Mouse (Mus musculus) CH12.LX (cell line): ENCODE measurements around the gene Macrod2. TPM values are rescaled to one million over a fixed set of nuclear protein-coding genes. Genes with fewer than 3 reads are reported as not detected.

Source experiments
- DNase-seq: peaks from one replicate; pipeline ENCODE4 v3.0.0-alpha.2; 2013; ENCODE audit errors: extremely low read depth
- H3K27ac ChIP-seq: 2 replicates; pipeline ENCODE4 v1.5.1; 2012; ENCODE audit warnings: low read depth, mild to moderate bottlenecking, control low read depth, moderate library complexity; ENCODE audit not compliant: insufficient read depth
- H3K27me3 ChIP-seq: replicated peaks from 2 replicates; pipeline ENCODE3; 2012; ENCODE audit warnings: inconsistent platforms
- H3K36me3 ChIP-seq, 2 experiments: replicated peaks in 1 of 2; 2 replicates each; pipeline versions ENCODE3 to v1.6.1; 2012; ENCODE audit warnings: inconsistent platforms in 1 of 2, low read length in 1 of 2, mild to moderate bottlenecking in 1 of 2, mixed read lengths in 1 of 2, moderate library complexity in 1 of 2; ENCODE audit not compliant: control insufficient read depth in 1 of 2, insufficient read depth in 1 of 2
- H3K4me1 ChIP-seq, 2 experiments: 2 replicates each; pipeline ENCODE4 v1.6.1; 2012; ENCODE audit warnings: inconsistent platforms in 1 of 2, moderate library complexity in 1 of 2; ENCODE audit not compliant: insufficient read depth in 2 of 2, control insufficient read depth in 1 of 2
- H3K4me2 ChIP-seq: 2 replicates; pipeline ENCODE4 v1.6.1; 2012; ENCODE audit warnings: low read depth, mild to moderate bottlenecking, control low read depth; ENCODE audit not compliant: poor library complexity, insufficient read depth, severe bottlenecking
- H3K4me3 ChIP-seq, 3 experiments: fragments of 150-350 bp in 1 of 3; sonication (generic) in 1 of 3; replicated peaks in 1 of 3; 2 replicates each; pipeline versions ENCODE3 to v1.5.1; 2011 to 2012; ENCODE audit warnings: low read depth in 2 of 3, low read length in 2 of 3, mild to moderate bottlenecking in 2 of 3, moderate library complexity in 2 of 3, control low read depth in 1 of 3, improper control_type of control experiment in 1 of 3, inconsistent platforms in 1 of 3, mixed read lengths in 1 of 3; ENCODE audit not compliant: poor library complexity in 1 of 3
- H3K79me2 ChIP-seq: replicated peaks from 2 replicates; pipeline ENCODE4 v1.6.1; 2012; ENCODE audit warnings: mild to moderate bottlenecking, moderate library complexity; ENCODE audit not compliant: control insufficient read depth, poor library complexity, insufficient read depth, severe bottlenecking; ENCODE audit errors: extremely low read depth
- H3K9ac ChIP-seq: 2 replicates; pipeline ENCODE4 v1.6.1; 2012; ENCODE audit warnings: low read depth, mild to moderate bottlenecking, control low read depth, moderate library complexity; ENCODE audit not compliant: insufficient read depth
- H3K9me3 ChIP-seq: replicated peaks from 2 replicates; pipeline ENCODE3; 2012; ENCODE audit warnings: low read length, inconsistent platforms, mixed read lengths
- BHLHE40 ChIP-seq: IDR thresholded peaks from 2 replicates; pipeline ENCODE4 v1.6.1; 2011; ENCODE audit warnings: mild to moderate bottlenecking, low read depth, low read length, improper control_type of control experiment
- CHD1 ChIP-seq: IDR thresholded peaks from 2 replicates; pipeline ENCODE4 v1.6.1; 2012; ENCODE audit warnings: low read depth, low read length, improper control_type of control experiment, inconsistent platforms
- CTCF ChIP-seq, 2 experiments: IDR thresholded peaks in 1 of 2; conservative IDR thresholded peaks in 1 of 2; 2 replicates each; pipeline ENCODE4 v1.5.1; 2011 to 2012; ENCODE audit warnings: low read depth in 2 of 2, low read length in 2 of 2, improper control_type of control experiment in 1 of 2, inconsistent platforms in 1 of 2, mild to moderate bottlenecking in 1 of 2, moderate library complexity in 1 of 2
- E2F4 ChIP-seq: IDR thresholded peaks from 2 replicates; pipeline ENCODE4 v1.6.1; 2011; ENCODE audit warnings: low read depth, low read length, improper control_type of control experiment; ENCODE audit not compliant: insufficient replicate concordance
- ELF1 ChIP-seq: IDR thresholded peaks from 2 replicates; pipeline ENCODE4 v1.6.1; 2014; ENCODE audit warnings: low read depth, mild to moderate bottlenecking, inconsistent platforms, low read length, improper control_type of control experiment
- KAT2A ChIP-seq: IDR thresholded peaks from 2 replicates; pipeline ENCODE4 v1.6.1; 2012; ENCODE audit warnings: low read length, improper control_type of control experiment, inconsistent platforms; ENCODE audit not compliant: insufficient replicate concordance
- MAX ChIP-seq: IDR thresholded peaks from 2 replicates; pipeline ENCODE4 v1.6.1; 2011; ENCODE audit warnings: low read length, improper control_type of control experiment
- MXI1 ChIP-seq: IDR thresholded peaks from 2 replicates; pipeline ENCODE4 v1.6.1; 2011; ENCODE audit warnings: mild to moderate bottlenecking, low read depth, low read length, improper control_type of control experiment
- NELFE ChIP-seq: IDR thresholded peaks from 2 replicates; pipeline ENCODE4 v1.6.1; 2011; ENCODE audit warnings: low read depth, low read length, improper control_type of control experiment
- NRF1 ChIP-seq: IDR thresholded peaks from 2 replicates; pipeline ENCODE4 v1.6.1; 2014; ENCODE audit warnings: low read depth, mild to moderate bottlenecking, inconsistent platforms, low read length, improper control_type of control experiment, moderate library complexity
- POLR2A ChIP-seq: IDR thresholded peaks from 2 replicates; pipeline ENCODE4 v1.6.1; 2011; ENCODE audit warnings: low read depth, mild to moderate bottlenecking, improper control_type of control experiment, low read length
- POLR2AphosphoS2 ChIP-seq: IDR thresholded peaks from 2 replicates; pipeline ENCODE4 v1.6.1; 2011; ENCODE audit warnings: low read depth, low read length, improper control_type of control experiment
- RAD21 ChIP-seq: IDR thresholded peaks from 2 replicates; pipeline ENCODE4 v1.6.1; 2011; ENCODE audit warnings: low read depth, mild to moderate bottlenecking, low read length, improper control_type of control experiment, moderate library complexity
- RCOR1 ChIP-seq: conservative IDR thresholded peaks from 2 replicates; pipeline ENCODE4 v1.6.1; 2012; ENCODE audit warnings: low read depth, mild to moderate bottlenecking, inconsistent platforms, low read length, improper control_type of control experiment
- SIN3A ChIP-seq: IDR thresholded peaks from 2 replicates; pipeline ENCODE4 v1.6.1; 2012; ENCODE audit warnings: low read length, improper control_type of control experiment, inconsistent platforms
- UBTF ChIP-seq: IDR thresholded peaks from 2 replicates; pipeline ENCODE4 v1.6.1; 2012; ENCODE audit warnings: low read depth, mild to moderate bottlenecking, inconsistent platforms, low read length, improper control_type of control experiment, moderate library complexity
- USF1 ChIP-seq: IDR thresholded peaks from 2 replicates; pipeline ENCODE4 v1.6.1; 2014; ENCODE audit warnings: low read depth, mild to moderate bottlenecking, inconsistent platforms, low read length, improper control_type of control experiment
- USF2 ChIP-seq: conservative IDR thresholded peaks from 2 replicates; pipeline ENCODE4 v1.6.1; 2011; ENCODE audit warnings: low read depth, low read length, improper control_type of control experiment
- ZKSCAN1 ChIP-seq: IDR thresholded peaks from 2 replicates; pipeline ENCODE4 v1.6.1; 2012; ENCODE audit warnings: low read depth, inconsistent platforms, low read length, improper control_type of control experiment, borderline replicate concordance
- ZMIZ1 ChIP-seq: IDR thresholded peaks from 2 replicates; pipeline ENCODE4 v1.6.1; 2012; ENCODE audit warnings: low read depth, mild to moderate bottlenecking, inconsistent platforms, low read length, improper control_type of control experiment
- ZNF384 ChIP-seq: IDR thresholded peaks from 2 replicates; pipeline ENCODE4 v1.6.1; 2012; ENCODE audit warnings: low read depth, low read length, improper control_type of control experiment, inconsistent platforms
- dilution Hi-C: fragments of 300-500 bp; cut with MboI; formaldehyde crosslinking; loops from 2 replicates; pipeline ENCODE4 v1.14.3; 2020; ENCODE audit warnings: low sequenced_read_pairs; ENCODE audit not compliant: extremely low pct_unique_long_range_greater_than_20kb, extremely low pct_ligation_motif_present
- in situ Hi-C: fragments of 300-500 bp; cut with MboI; formaldehyde crosslinking; loops from 3 replicates; pipeline ENCODE4 v1.14.3; 2019; ENCODE audit warnings: low sequenced_read_pairs, low pct_ligation_motif_present, low pct_unique_long_range_greater_than_20kb, mixed read lengths
- polyA plus RNA-seq: library from polyadenylated mRNA; unstranded; fragments of >175 nt; gene quantifications from 2 replicates; pipeline ENCODE4 v1.2.1, GENCODE M21; 2012; ENCODE audit warnings: low read depth; ENCODE audit not compliant: insufficient read length
- total RNA-seq, 2 experiments: library from RNA; depleted of rRNA; stranded (reverse); fragments of 300-350 nt in 1 of 2; fragments of >200 nt in 1 of 2; gene quantifications; 2 replicates each; pipeline ENCODE4 v1.2.3; 2012 to 2014

Macrod2 gene
- total and polyA plus RNA-seq, 3 experiments: not detected

DNA sequence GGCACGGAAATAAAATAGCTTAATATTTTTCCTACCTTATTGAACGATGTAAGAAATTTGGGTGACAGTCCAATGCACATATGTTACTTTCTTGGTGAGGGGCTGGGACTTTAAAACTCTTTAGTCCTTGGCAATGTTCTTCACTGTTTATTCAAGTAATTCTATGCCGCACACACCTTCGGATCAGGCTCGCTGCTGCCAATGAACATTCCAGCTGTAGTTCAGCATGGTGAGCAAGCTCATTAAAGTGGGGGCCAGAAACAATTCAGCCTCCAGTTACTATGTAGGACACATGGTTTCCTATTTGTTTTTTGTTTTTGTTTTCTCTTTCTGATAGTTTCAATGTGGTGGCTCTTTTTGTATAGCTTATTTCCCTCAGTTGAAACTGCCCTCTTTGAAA lies 267.6 kb downstream of the Macrod2 start:
- no peaks in the 10 kb centered on the region for H3K36me3 ChIP-seq
- peaks cover 49% of the 10 kb centered on the region for H3K9me3 ChIP-seq
- no peak overlapping the region for H3K27ac ChIP-seq
- H3K4me1 ChIP-seq: no peaks in the 10 kb centered on the region
- no peaks in the 10 kb centered on the region for H3K79me2 ChIP-seq
- no peak overlapping the region for H3K4me3 ChIP-seq
- no peak for DNase-seq
- H3K9ac ChIP-seq: no peak overlapping the region
- H3K27me3 ChIP-seq: no peaks in the 10 kb centered on the region
- dilution Hi-C loops (no loop called here), in situ Hi-C loops (no loop called here)
- no peak for TF ChIP-seq MAX
- TF ChIP-seq RAD21: no peak
- no peak for TF ChIP-seq BHLHE40
- TF ChIP-seq UBTF: no peak
- no peak for TF ChIP-seq CTCF (conservative IDR thresholded peaks at IDR 0.05 in 1 of 2, IDR thresholded peaks at IDR 0.05 in 1 of 2; ENCODE audit: low read depth in 2 of 2, low read length in 2 of 2)
- no peak for TF ChIP-seq POLR2A
- no peak for TF ChIP-seq ELF1
- no peak for TF ChIP-seq CHD1
- no peak for TF ChIP-seq ZKSCAN1
- no peak for TF ChIP-seq KAT2A
- no peak for TF ChIP-seq USF1
- TF ChIP-seq ZMIZ1: no peak
- no peak for TF ChIP-seq E2F4
- no peak for TF ChIP-seq USF2
- no peak for TF ChIP-seq SIN3A
- no peak for TF ChIP-seq MXI1
- TF ChIP-seq ZNF384: no peak
- no peak for TF ChIP-seq RCOR1
- no peak overlapping the region for H3K4me2 ChIP-seq

DNA sequence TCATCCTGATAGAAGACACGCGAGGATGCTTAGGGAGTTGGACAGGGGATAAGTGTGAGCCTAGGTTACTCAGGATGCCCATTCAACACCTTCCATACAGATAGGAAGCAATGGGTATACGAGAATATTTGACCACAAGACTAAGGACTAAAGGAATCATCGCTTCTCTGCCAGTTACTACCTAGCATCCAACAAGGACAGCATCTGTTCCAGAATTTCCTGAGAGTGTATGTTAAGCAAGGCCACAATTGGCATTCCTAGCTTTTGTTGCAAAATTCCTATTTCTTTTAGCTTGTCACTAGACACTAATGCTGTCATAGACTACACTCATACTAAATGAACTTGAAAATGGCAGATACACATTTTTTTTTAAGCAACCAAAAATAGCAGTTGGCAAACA lies 269.3 kb downstream of the Macrod2 start:
- Histone ChIP-seq H3K9me3 (peaks cover 54% of the 10 kb centered on the region), H3K79me2 (no peaks in the 10 kb centered on the region), H3K4me2 (no peak overlapping the region), H3K9ac (no peak overlapping the region), H3K27me3 (no peaks in the 10 kb centered on the region), H3K4me1 (no peaks in the 10 kb centered on the region), H3K36me3 (no peaks in the 10 kb centered on the region), H3K27ac (no peak overlapping the region)
- in situ Hi-C loops: no loop called here
- no peak for DNase-seq
- dilution Hi-C loops: no loop called here
- no peak for TF ChIP-seq CTCF (conservative IDR thresholded peaks at IDR 0.05 in 1 of 2, IDR thresholded peaks at IDR 0.05 in 1 of 2; ENCODE audit: low read depth in 2 of 2, low read length in 2 of 2)
- no peak for TF ChIP-seq NRF1
- TF ChIP-seq E2F4: no peak
- TF ChIP-seq USF2: no peak
- TF ChIP-seq NELFE: no peak
- no peak for TF ChIP-seq POLR2AphosphoS2
- TF ChIP-seq, all 38 proteins: peak for 0
- no peak overlapping the region for H3K4me3 ChIP-seq
